Mouse (Mus musculus): ENCODE measurements around the gene Sesn1.

DNA sequence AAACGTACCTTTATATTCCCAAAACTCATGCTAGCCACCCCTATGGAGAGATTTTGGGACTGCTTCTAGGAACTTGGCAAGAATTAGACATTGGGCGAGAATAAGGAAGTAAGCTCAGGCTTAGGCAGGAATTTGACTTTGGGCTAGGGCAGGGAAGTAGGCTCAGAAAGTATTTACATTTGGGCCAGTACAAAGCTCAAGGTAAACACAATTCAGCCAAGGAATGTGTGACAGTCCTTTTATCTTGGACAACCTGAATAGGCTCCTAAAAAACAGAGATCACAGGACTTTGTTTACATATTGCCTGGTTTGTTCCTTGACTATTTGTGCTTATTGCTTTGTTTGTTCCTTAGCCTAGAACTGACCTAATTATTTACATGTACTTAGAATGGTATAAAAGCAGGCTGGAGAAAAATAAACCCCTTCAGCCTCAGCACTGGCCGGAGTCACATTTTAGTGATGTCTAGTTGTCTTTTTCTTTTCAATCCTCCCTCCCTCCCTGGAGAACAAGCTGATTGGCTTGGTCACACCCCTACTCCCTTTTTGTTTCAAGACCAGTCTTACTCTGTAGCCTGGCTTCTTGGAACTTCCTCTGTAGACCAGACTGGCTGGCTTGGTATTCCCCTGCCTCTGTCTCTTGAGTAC, 45.9 kb upstream of the Sesn1 start:
- TF ChIP-seq CTCF (IDR thresholded peaks at IDR 0.05; ENCODE audit: low read depth, low read length) (no peak), POLR2AphosphoS5 (IDR thresholded peaks at IDR 0.05; ENCODE audit: insufficient replicate concordance, low read depth, low read length) (no peak), GATA1 (IDR thresholded peaks at IDR 0.05; ENCODE audit: borderline replicate concordance, low read length) (no peak), GATA2 (IDR thresholded peaks at IDR 0.05; ENCODE audit: borderline replicate concordance, low read depth, low read length) (no peak)

All from G1E (cell line).